Mouse (Mus musculus) MEL (cell line): ENCODE results near the gene Pld5. TPM values are rescaled to one million over a fixed set of nuclear protein-coding genes. Genes with fewer than 3 reads are reported as not detected.

Source experiments
- DNase-seq: peaks from one replicate; pipeline ENCODE4 v3.0.0; 2011; ENCODE audit warnings: low read depth, low spot score
- H3K27ac ChIP-seq: 2 replicates; pipeline ENCODE4 v1.5.1; 2012; ENCODE audit warnings: low read depth, mild to moderate bottlenecking, control low read depth, low read length, moderate library complexity; ENCODE audit not compliant: control insufficient read depth
- H3K27me3 ChIP-seq, 2 experiments: fragments of 150-350 bp in 1 of 2; sonication (generic) in 1 of 2; 2 replicates each; pipeline ENCODE4 v1.6.1; 2012; ENCODE audit warnings: low read length in 2 of 2, mild to moderate bottlenecking in 2 of 2, improper control_type of control experiment in 1 of 2, moderate library complexity in 1 of 2; ENCODE audit not compliant: insufficient read depth in 2 of 2, control insufficient read depth in 1 of 2
- H3K36me3 ChIP-seq, 2 experiments: 2 replicates each; pipeline ENCODE4 v1.6.1; 2012 to 2014; ENCODE audit warnings: low read length in 2 of 2, improper control_type of control experiment in 1 of 2, inconsistent platforms in 1 of 2, mild to moderate bottlenecking in 1 of 2; ENCODE audit not compliant: insufficient read depth in 2 of 2, control insufficient read depth in 1 of 2
- H3K4me1 ChIP-seq, 2 experiments: fragments of 150-350 bp in 1 of 2; sonication (generic) in 1 of 2; 2 replicates each; pipeline ENCODE4 v1.6.1; 2012; ENCODE audit warnings: low read length in 2 of 2, improper control_type of control experiment in 1 of 2, mild to moderate bottlenecking in 1 of 2; ENCODE audit not compliant: insufficient read depth in 2 of 2, control insufficient read depth in 1 of 2
- H3K4me3 ChIP-seq, 2 experiments: fragments of 150-350 bp in 1 of 2; sonication (generic) in 1 of 2; 2 replicates each; pipeline ENCODE4 v1.5.1; 2012; ENCODE audit warnings: low read depth in 2 of 2, low read length in 2 of 2, mild to moderate bottlenecking in 2 of 2, moderate library complexity in 2 of 2, control low read depth in 1 of 2, improper control_type of control experiment in 1 of 2; ENCODE audit not compliant: control insufficient read depth in 1 of 2, insufficient read depth in 1 of 2
- H3K79me2 ChIP-seq: 2 replicates; pipeline ENCODE4 v1.6.1; 2012; ENCODE audit warnings: mild to moderate bottlenecking, low read length, moderate library complexity; ENCODE audit not compliant: control insufficient read depth, poor library complexity, insufficient read depth
- H3K9ac ChIP-seq: 2 replicates; pipeline ENCODE4 v1.6.1; 2012; ENCODE audit warnings: low read depth, mild to moderate bottlenecking, control low read depth, low read length, moderate library complexity; ENCODE audit not compliant: control insufficient read depth, poor library complexity, severe bottlenecking
- H3K9me3 ChIP-seq: fragments of 150-350 bp; sonication (generic); replicated peaks from 2 replicates; pipeline ENCODE4 v1.6.1; 2012; ENCODE audit warnings: mild to moderate bottlenecking, low read length, improper control_type of control experiment, moderate library complexity; ENCODE audit not compliant: insufficient read depth
- CHD1 ChIP-seq: IDR thresholded peaks from 2 replicates; pipeline ENCODE4 v1.6.1; 2012; ENCODE audit warnings: low read depth, mild to moderate bottlenecking, inconsistent platforms, low read length, improper control_type of control experiment
- CHD2 ChIP-seq: IDR thresholded peaks from 2 replicates; pipeline ENCODE4 v1.6.1; 2011; ENCODE audit warnings: low read length, improper control_type of control experiment
- E2F4 ChIP-seq: IDR thresholded peaks from 2 replicates; pipeline ENCODE4 v1.6.1; 2011; ENCODE audit warnings: low read depth, low read length, improper control_type of control experiment, borderline replicate concordance
- ELF1 ChIP-seq: IDR thresholded peaks from 2 replicates; pipeline ENCODE4 v1.6.1; 2014; ENCODE audit warnings: low read depth, mild to moderate bottlenecking, inconsistent platforms, low read length, improper control_type of control experiment, moderate library complexity
- GABPA ChIP-seq: IDR thresholded peaks from 2 replicates; pipeline ENCODE4 v1.6.1; 2012; ENCODE audit warnings: low read depth, mild to moderate bottlenecking, inconsistent platforms, low read length, improper control_type of control experiment, moderate library complexity
- JUND ChIP-seq: IDR thresholded peaks from 2 replicates; pipeline ENCODE4 v1.6.1; 2011; ENCODE audit warnings: low read depth, mild to moderate bottlenecking, improper control_type of control experiment, low read length
- POLR2A ChIP-seq, 2 experiments: IDR thresholded peaks; 2 replicates each; pipeline ENCODE4 v1.6.1; 2011 to 2012; ENCODE audit warnings: low read length in 2 of 2, mild to moderate bottlenecking in 2 of 2, control low read depth in 1 of 2, improper control_type of control experiment in 1 of 2, low read depth in 1 of 2, moderate library complexity in 1 of 2; ENCODE audit not compliant: control insufficient read depth in 1 of 2, insufficient read depth in 1 of 2, poor library complexity in 1 of 2
- POLR2AphosphoS2 ChIP-seq: IDR thresholded peaks from 2 replicates; pipeline ENCODE4 v1.6.1; 2011; ENCODE audit warnings: low read length, improper control_type of control experiment
- SIN3A ChIP-seq: IDR thresholded peaks from 2 replicates; pipeline ENCODE4 v1.6.1; 2012; ENCODE audit warnings: low read length, improper control_type of control experiment, inconsistent platforms
- TCF12 ChIP-seq: IDR thresholded peaks from 2 replicates; pipeline ENCODE4 v1.6.1; 2014; ENCODE audit warnings: low read depth, mild to moderate bottlenecking, inconsistent platforms, low read length, improper control_type of control experiment, moderate library complexity
- ZNF384 ChIP-seq: IDR thresholded peaks from 2 replicates; pipeline ENCODE4 v1.6.1; 2012; ENCODE audit warnings: low read depth, mild to moderate bottlenecking, inconsistent platforms, low read length, improper control_type of control experiment
- polyA plus RNA-seq, 2 experiments: library from polyadenylated mRNA; stranded (reverse) in 1 of 2; unstranded in 1 of 2; fragments of >175 nt in 1 of 2; fragments of >200 nt in 1 of 2; gene quantifications; 2 replicates each; pipeline versions ENCODE4 v1.2.1 to v1.2.4; 2012; ENCODE audit warnings: low replicate concordance in 2 of 2, low read depth in 1 of 2; ENCODE audit not compliant: insufficient read length in 2 of 2, insufficient read depth in 1 of 2, missing spikeins in 1 of 2
- total RNA-seq: library from RNA; depleted of rRNA; stranded (reverse); fragments of 300-350 nt; gene quantifications from 2 replicates; pipeline ENCODE4 v1.2.3, GENCODE M21; 2012

The Pld5 gene
- total and polyA plus RNA-seq, 3 experiments: 0.01 TPM; not detected in 2

DNA sequence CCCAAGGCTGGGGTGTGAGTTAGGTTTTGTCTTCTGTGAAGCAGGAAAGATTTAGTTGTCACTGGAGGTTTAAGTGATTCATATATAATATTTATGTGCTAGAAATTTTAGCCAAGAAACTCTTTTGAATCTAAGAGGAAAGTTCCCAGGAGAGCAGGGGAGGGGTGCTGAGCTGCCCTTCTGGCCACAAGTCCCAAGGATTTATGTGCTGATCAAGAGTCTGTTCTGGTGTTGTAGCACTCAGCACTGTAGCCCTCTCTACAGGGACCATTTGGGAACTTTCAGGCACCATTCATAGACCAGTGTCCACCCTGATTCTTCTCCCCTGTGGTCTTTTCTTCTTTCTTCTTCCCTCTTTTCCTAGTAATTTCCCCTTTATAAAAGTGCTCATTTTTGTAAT, 209.8 kb downstream of the Pld5 start:
- H3K4me3 ChIP-seq: no peak overlapping the region
- TF ChIP-seq CHD2 (no peak), POLR2A (IDR thresholded peaks at IDR 0.05; ENCODE audit: control insufficient read depth in 1 of 2, insufficient read depth in 1 of 2, low read depth in 1 of 2, low read length in 2 of 2, poor library complexity in 1 of 2) (no peak), TCF12 (no peak)
- TF ChIP-seq, all 39 proteins: peak for 0
- H3K36me3 ChIP-seq: no peaks in the 10 kb centered on the region
- no peaks in the 10 kb centered on the region; a peak in 1 of 4 replicates for H3K27me3 ChIP-seq
- H3K27ac ChIP-seq: no peak overlapping the region
- H3K79me2 ChIP-seq: no peaks in the 10 kb centered on the region
- no peaks in the 10 kb centered on the region for H3K4me1 ChIP-seq
- DNase-seq: no peak
- no peaks in the 10 kb centered on the region for H3K9me3 ChIP-seq
- H3K9ac ChIP-seq: no peak overlapping the region

DNA sequence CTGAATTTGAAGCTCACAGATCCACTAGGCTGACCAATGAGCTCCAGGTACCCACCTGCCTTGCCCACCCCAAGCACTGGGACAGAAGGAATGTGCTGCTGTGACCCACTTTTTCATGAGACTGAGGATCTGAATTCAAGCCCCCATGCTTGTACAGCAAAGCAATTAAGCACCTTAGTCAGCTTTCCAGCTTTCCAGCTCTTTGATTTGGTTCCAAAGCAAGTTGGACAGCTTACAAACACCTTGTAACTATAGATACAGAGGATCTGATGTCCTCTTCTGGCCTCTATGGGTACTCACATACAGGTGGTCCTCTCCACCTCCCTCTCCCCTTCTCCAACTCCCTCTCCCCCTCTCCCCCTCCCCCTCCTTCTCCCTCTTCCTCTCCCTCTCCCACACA, 210.6 kb downstream of the Pld5 start:
- Histone ChIP-seq H3K4me1 (no peaks in the 10 kb centered on the region), H3K79me2 (no peaks in the 10 kb centered on the region), H3K9me3 (no peaks in the 10 kb centered on the region), H3K36me3 (no peaks in the 10 kb centered on the region), H3K27ac (no peak overlapping the region), H3K4me3 (no peak overlapping the region), H3K27me3 (no peaks in the 10 kb centered on the region; a peak in 1 of 4 replicates), H3K9ac (no peak overlapping the region)
- no peak for DNase-seq
- TF ChIP-seq SIN3A (no peak), CHD2 (no peak), TCF12 (no peak), ZNF384 (no peak), CHD1 (no peak), ELF1 (no peak), JUND (no peak)

DNA sequence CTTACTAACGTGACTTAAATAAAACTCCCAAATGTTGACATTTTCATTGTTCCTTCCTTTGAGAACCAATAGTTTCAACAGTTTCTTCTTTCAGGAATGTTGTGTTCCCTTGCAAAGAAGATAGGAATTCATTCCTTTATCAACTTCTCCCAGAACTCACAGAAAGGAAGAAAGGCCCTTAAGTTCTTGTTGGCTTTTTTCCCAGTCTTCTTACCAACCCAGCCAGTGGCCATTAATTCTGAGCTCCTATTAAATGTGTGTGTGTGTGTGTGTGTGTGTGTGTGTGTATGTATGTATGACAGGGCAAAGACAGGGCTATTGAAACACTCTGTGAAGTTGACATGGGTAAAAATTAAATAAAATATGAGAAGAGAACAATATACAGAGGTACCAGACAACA, 221.5 kb downstream of the Pld5 start:
- TF ChIP-seq JUND: no peak
- TF ChIP-seq GABPA: no peak
- TF ChIP-seq POLR2AphosphoS2: no peak
- no peak for TF ChIP-seq POLR2A (IDR thresholded peaks at IDR 0.05; ENCODE audit: control insufficient read depth in 1 of 2, insufficient read depth in 1 of 2, low read depth in 1 of 2, low read length in 2 of 2, poor library complexity in 1 of 2)
- no peak for TF ChIP-seq E2F4
- H3K27me3 ChIP-seq: peaks cover 0 to 3% of the 10 kb centered on the region in 2 experiments; a peak in 3 of 4 replicates

More for the DNA sequence above, 221.5 kb downstream of the Pld5 start:
- H3K9me3 ChIP-seq: no peaks in the 10 kb centered on the region
- H3K9ac ChIP-seq: no peak overlapping the region
- no peaks in the 10 kb centered on the region for H3K36me3 ChIP-seq
- H3K79me2 ChIP-seq: no peaks in the 10 kb centered on the region
- no peak overlapping the region for H3K4me3 ChIP-seq
- H3K27ac ChIP-seq: no peak overlapping the region
- no peak for DNase-seq
- no peaks in the 10 kb centered on the region for H3K4me1 ChIP-seq
